Mouse (Mus musculus) embryo, embryonic 10 days (tissue): ENCODE results near the gene Celf2.
A peak's percentile ranks its signal among the peaks of the same experiment; 100 is the strongest.

Experiments
- DNase-seq: peaks from one replicate; pipeline ENCODE4 v3.0.0-alpha.2; 2015; ENCODE audit warnings: low spot score

The Celf2 gene

GRCm38 (mm10) chr2:7392500-7392899, 116.9 kb downstream of the Celf2 start:
- DNase-seq: no peak

- DNase-seq: no peak
Measured at GRCm38 (mm10) chr2:7389264-7389663, 120.1 kb downstream of the Celf2 start.

- no peak for DNase-seq
Measured at GRCm38 (mm10) chr2:7378736-7379135, 130.6 kb downstream of the Celf2 start.

GRCm38 (mm10) chr2:7377878-7378277, 131.5 kb downstream of the Celf2 start:
- DNase-seq: no peak

- DNase-seq: no peak
Measured at GRCm38 (mm10) chr2:7367738-7368137, 141.6 kb downstream of the Celf2 start.

GRCm38 (mm10) chr2:7359557-7359956, 149.8 kb downstream of the Celf2 start:
- DNase-seq: no peak

- no peak for DNase-seq
Measured at GRCm38 (mm10) chr2:7358816-7359215, 150.5 kb downstream of the Celf2 start.

- DNase-seq: no peak
Measured at GRCm38 (mm10) chr2:7351234-7351633, 158.1 kb downstream of the Celf2 start.

GRCm38 (mm10) chr2:7346703-7347461, 162.5 kb downstream of the Celf2 start:
- DNase-seq: no peak

- no peak for DNase-seq
Measured at GRCm38 (mm10) chr2:7344951-7345350, 164.4 kb downstream of the Celf2 start.

- no peak for DNase-seq
Measured at GRCm38 (mm10) chr2:7342911-7343478, 166.4 kb downstream of the Celf2 start.

- no peak for DNase-seq
Measured at GRCm38 (mm10) chr2:7334846-7335245, 174.5 kb downstream of the Celf2 start.

- DNase-seq: no peak
Measured at GRCm38 (mm10) chr2:7328018-7328899, 181.1 kb downstream of the Celf2 start.

- DNase-seq: peak; percentile 22
Measured at GRCm38 (mm10) chr2:7319760-7320159, 189.6 kb downstream of the Celf2 start.

- no peak for DNase-seq
Measured at GRCm38 (mm10) chr2:7311776-7312175, 197.6 kb downstream of the Celf2 start.

- DNase-seq: no peak
Measured at GRCm38 (mm10) chr2:7310840-7311182, 198.6 kb downstream of the Celf2 start.

GRCm38 (mm10) chr2:7310129-7310839, 199.1 kb downstream of the Celf2 start:
- DNase-seq: peak; percentile 87

GRCm38 (mm10) chr2:7309324-7309723, 200.0 kb downstream of the Celf2 start:
- DNase-seq: no peak

GRCm38 (mm10) chr2:7308731-7309130, 200.6 kb downstream of the Celf2 start:
- no peak for DNase-seq

GRCm38 (mm10) chr2:7287434-7287833, 221.9 kb downstream of the Celf2 start:
- no peak for DNase-seq

GRCm38 (mm10) chr2:7273214-7273613, 236.1 kb downstream of the Celf2 start:
- DNase-seq: no peak

GRCm38 (mm10) chr2:7270051-7270450, 239.3 kb downstream of the Celf2 start:
- no peak for DNase-seq
